Mouse (Mus musculus) liver, embryonic 12.5 days (tissue): ENCODE measurements around the gene Ppp1r14d. TPM values are rescaled to one million over a fixed set of nuclear protein-coding genes. Genes with fewer than 3 reads are reported as not detected.

ENCODE experiments used
- ATAC-seq: fragments of 200-750 bp; cut with Nextera tagmentation; 2 replicates; pipeline ENCODE4 v1.8.0; 2017; ENCODE audit warnings: moderate number of reproducible peaks, mild to moderate bottlenecking, moderate library complexity
- H3K27ac ChIP-seq: fragments of 300-500 bp; sonication (generic); 2 replicates; pipeline ENCODE4 v1.5.1; 2016; ENCODE audit warnings: mild to moderate bottlenecking
- H3K27me3 ChIP-seq: fragments of 300-500 bp; sonication (generic); replicated peaks from 2 replicates; pipeline ENCODE4 v1.6.1; 2016; ENCODE audit warnings: mild to moderate bottlenecking, moderate library complexity
- H3K36me3 ChIP-seq: fragments of 300-500 bp; sonication (generic); 2 replicates; pipeline ENCODE4 v1.6.1; 2016; ENCODE audit warnings: mild to moderate bottlenecking, moderate library complexity
- H3K4me1 ChIP-seq: fragments of 300-500 bp; sonication (generic); 2 replicates; pipeline ENCODE4 v1.6.1; 2016
- H3K4me2 ChIP-seq: fragments of 300-500 bp; sonication (generic); 2 replicates; pipeline ENCODE4 v1.6.1; 2016; ENCODE audit warnings: mild to moderate bottlenecking, moderate library complexity
- H3K4me3 ChIP-seq: fragments of 300-500 bp; sonication (generic); 2 replicates; pipeline ENCODE4 v1.5.1; 2016; ENCODE audit warnings: mild to moderate bottlenecking, moderate library complexity
- H3K9ac ChIP-seq: fragments of 300-500 bp; sonication (generic); 2 replicates; pipeline ENCODE4 v1.6.1; 2016; ENCODE audit warnings: mild to moderate bottlenecking, moderate library complexity
- H3K9me3 ChIP-seq: fragments of 300-500 bp; sonication (generic); replicated peaks from 2 replicates; pipeline ENCODE4 v1.6.1; 2016; ENCODE audit warnings: mild to moderate bottlenecking, moderate library complexity
- WGBS: fragments of 180-500 bp; shearing (Covaris S2); methylation state at CpG from one replicate; pipeline ENCODE4 v1.1.7; 2016; ENCODE audit not compliant: insufficient replicate concordance; 5-methylcytosine and 5-hydroxymethylcytosine counted together
- polyA plus RNA-seq: library from polyadenylated mRNA; unstranded; fragments of >200 nt; fragmentation: Nextera tagmentation; extraction: Ambion mirVana; gene quantifications from 2 replicates; pipeline ENCODE4 v1.2.1, GENCODE M21; 2016

Ppp1r14d gene
- polyA plus RNA-seq, 1 experiment from 2014 or later, result not detected

DNA sequence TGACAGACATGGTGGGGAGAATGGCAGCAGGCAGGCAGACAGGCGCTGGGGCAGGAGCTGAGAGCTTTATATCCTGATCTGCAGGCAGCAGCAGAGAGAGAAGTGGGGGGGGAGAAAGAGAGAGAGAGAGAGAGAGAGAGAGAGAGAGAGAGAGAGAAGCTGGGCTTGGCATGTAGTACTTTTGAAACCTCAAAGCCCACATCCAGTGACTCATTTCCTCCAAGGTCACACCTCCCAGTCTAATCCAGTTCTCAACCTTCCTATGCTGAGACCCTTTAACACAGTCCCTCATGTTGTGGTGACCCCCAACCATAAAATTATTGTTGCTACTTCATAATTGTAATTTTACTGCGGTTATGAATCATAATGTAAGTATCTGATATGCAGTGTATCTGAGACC, 59.4 kb downstream of the Ppp1r14d start:
- H3K36me3 ChIP-seq, result 0 out of 2 replicates have a peak, but pooled peaks cover 2% of the 10 kb centered on the region
- H3K27me3 ChIP-seq, result peaks cover 51% of the 10 kb centered on the region
- no peak for ATAC-seq
- no peak overlapping the region for H3K27ac ChIP-seq
- WGBS, result 62% methylated on average over 2 of the region's 2 CpGs
- no peak overlapping the region for H3K4me2 ChIP-seq
- H3K4me1 ChIP-seq, result peaks cover 42% of the 10 kb centered on the region
- no peak overlapping the region for H3K4me3 ChIP-seq
- no peaks in the 10 kb centered on the region for H3K9me3 ChIP-seq
- no peak overlapping the region for H3K9ac ChIP-seq

Other genes with a start within 250 kb of the Ppp1r14d start
- gene Ccdc32, start 200.5 kb downstream of the Ppp1r14d start, polyA plus RNA-seq, result 17.5 and 19.2 TPM in 2 replicates
- gene Rpusd2, start 195.1 kb downstream of the Ppp1r14d start, polyA plus RNA-seq, result 5.9 and 6.5 TPM in 2 replicates
- gene Knl1, start 182.8 kb downstream of the Ppp1r14d start, polyA plus RNA-seq, result 72.9 and 78.2 TPM in 2 replicates
- 49.9 and 52.3 TPM in 2 replicates for gene Rad51, start 117.1 kb downstream of the Ppp1r14d start, polyA plus RNA-seq
- 62.2 and 64.1 TPM in 2 replicates for gene Rmdn3, start 72.9 kb downstream of the Ppp1r14d start, polyA plus RNA-seq
- 28.5 and 31.8 TPM in 2 replicates for gene Gchfr, start 62.1 kb downstream of the Ppp1r14d start, polyA plus RNA-seq
- gene Gm14137, start 55.4 kb downstream of the Ppp1r14d start, polyA plus RNA-seq, result 0.26 and 0.35 TPM in 2 replicates
- gene Zfyve19, start 21.3 kb downstream of the Ppp1r14d start, polyA plus RNA-seq, result 27.7 and 29.9 TPM in 2 replicates
- gene Dnajc17, start 21.1 kb downstream of the Ppp1r14d start, polyA plus RNA-seq, result 11.6 and 13.2 TPM in 2 replicates
- gene Spint1, start 7.5 kb upstream of the Ppp1r14d start, polyA plus RNA-seq, result 0.44 and 0.77 TPM in 2 replicates
- gene Rhov, start 41.4 kb upstream of the Ppp1r14d start, polyA plus RNA-seq, result 0.07 TPM in 1 of 2 replicates, not detected in the other
- gene Vps18, start 58.8 kb upstream of the Ppp1r14d start, polyA plus RNA-seq, result 9.8 and 10.3 TPM in 2 replicates
- 3.0 and 3.1 TPM in 2 replicates for gene Dll4, start 95.9 kb upstream of the Ppp1r14d start, polyA plus RNA-seq
- gene Chac1, start 121.3 kb upstream of the Ppp1r14d start, polyA plus RNA-seq, result 1.0 and 1.4 TPM in 2 replicates
- 2.5 and 2.9 TPM in 2 replicates for gene Ino80, start 247.8 kb upstream of the Ppp1r14d start, polyA plus RNA-seq